Mouse (Mus musculus): ENCODE data around the gene Defa26. TPM values are rescaled to one million over a fixed set of nuclear protein-coding genes. Genes with fewer than 3 reads are reported as not detected.
"Not testable (repeated sequence)": the region's sequence is repeated elsewhere in the genome, so short reads cannot be mapped to it uniquely, and the experiment has no call there.

The Defa26 gene
- not detected for total RNA-seq (2021)
- long read RNA-seq, experiment 1 = 0 reads
- long read RNA-seq, experiment 2 = 0 reads

- intact Hi-C loops (cut with DNase I); DNase-seq: not testable (repeated sequence)
These were observed at the start of gene Defa26 for GRCm38 (mm10) chr8:21617883-21618282. TSS of gene Defa26 (plus strand) at chr8:21618183.

GRCm38 (mm10) chr8:21582706-21583105, 35.3 kb upstream of the Defa26 start, which contains the start of gene Defa28:
TSS of gene Defa28 (plus strand) at chr8:21583006.
- intact Hi-C loops (cut with DNase I); DNase-seq: not testable (repeated sequence)

GRCm38 (mm10) chr8:21594408-21594807, 23.6 kb upstream of the Defa26 start, which contains the start of gene Gm7861:
TSS of gene Gm7861 (minus strand) at chr8:21594508.
- DNase-seq; intact Hi-C loops (cut with DNase I): not testable (repeated sequence)

DNA sequence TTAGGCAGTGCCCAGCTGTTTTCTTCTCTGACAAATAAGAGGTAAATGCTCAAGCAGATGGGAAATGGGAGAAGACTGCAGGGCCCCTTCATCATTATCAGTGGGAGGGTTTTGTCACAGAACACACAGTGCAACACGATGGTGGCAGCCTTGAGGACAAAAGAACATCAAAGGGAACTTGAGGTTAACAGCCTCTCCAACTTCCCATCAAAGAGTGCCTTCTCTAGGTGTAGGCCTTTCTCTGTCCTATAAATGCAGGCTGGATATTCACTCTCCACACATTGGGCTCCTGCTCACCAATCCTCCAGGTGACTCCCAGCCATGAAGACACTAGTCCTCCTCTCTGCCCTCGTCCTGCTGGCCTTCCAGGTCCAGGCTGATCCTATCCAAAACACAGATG, 37.5 kb downstream of the Defa26 start, which contains the start of gene Defa17:
Defa17 (plus strand) TSS at position 301 of the 400 bp plus-strand sequence.
- DNase-seq; intact Hi-C loops (cut with DNase I): not testable (repeated sequence)

GRCm38 (mm10) chr8:21665497-21665896, 47.5 kb downstream of the Defa26 start, which contains the start of gene Defa34:
TSS of gene Defa34 (plus strand) at chr8:21665797.
- intact Hi-C loops (cut with DNase I); DNase-seq: not testable (repeated sequence)

Other genes with a start within 250 kb of the Defa26 start
- gene Defa2, start 239.7 kb upstream of the Defa26 start, total RNA-seq (2021) = not detected
- gene Defa33, start 226.4 kb upstream of the Defa26 start, total RNA-seq (2021) = not detected
- gene Defa36, start 190.8 kb upstream of the Defa26 start, total RNA-seq (2021) = not detected
- not detected for gene Gm7849, start 161.6 kb upstream of the Defa26 start, total RNA-seq (2021)
- gene Defa20, start 108.9 kb upstream of the Defa26 start, total RNA-seq (2021) = not detected
- gene Defa32, start 89.2 kb upstream of the Defa26 start, total RNA-seq (2021) = not detected
- gene Defa37, start 52.8 kb upstream of the Defa26 start, total RNA-seq (2021) = not detected
- not detected for gene Defa28, start 35.2 kb upstream of the Defa26 start, total RNA-seq (2021)
- not detected for gene Gm7861, start 23.7 kb upstream of the Defa26 start, total RNA-seq (2021)
- not detected for gene Defa17, start 37.6 kb downstream of the Defa26 start, total RNA-seq (2021)
- not detected for gene Defa34, start 47.6 kb downstream of the Defa26 start, total RNA-seq (2021)
- gene AY761184, start 85.5 kb downstream of the Defa26 start, total RNA-seq (2021) = not detected
- not detected for gene Defa24, start 116.3 kb downstream of the Defa26 start, total RNA-seq (2021)
- not detected for gene Defb50, start 205.4 kb downstream of the Defa26 start, total RNA-seq (2021)
- gene Defb2, start 221.7 kb downstream of the Defa26 start, total RNA-seq (2021) = not detected
- gene Defb10, start 240.7 kb downstream of the Defa26 start, total RNA-seq (2021) = not detected